Mouse (Mus musculus): ENCODE results near the gene Pla2g12b.

Gene Pla2g12b

DNA sequence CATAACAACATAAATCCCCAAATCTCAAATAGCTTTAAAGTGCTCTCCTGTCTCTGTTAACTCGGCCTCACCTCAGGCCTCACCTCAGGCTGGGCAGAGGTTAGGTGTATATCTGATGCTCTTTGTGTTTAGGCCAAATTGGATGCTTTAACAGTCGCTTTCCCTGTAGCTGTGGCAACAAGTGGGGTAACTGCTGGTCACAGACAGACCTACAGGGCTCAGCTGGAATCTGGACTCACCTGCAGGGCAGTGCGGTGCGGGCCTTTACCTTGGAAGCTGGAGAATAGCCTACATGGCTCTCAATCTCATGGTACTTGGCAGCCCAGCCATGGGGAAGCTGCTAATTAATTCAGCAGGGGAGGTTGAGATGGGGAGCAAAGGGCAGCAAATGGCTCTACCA lies 63.2 kb downstream of the Pla2g12b start:
- no peak for DNase-seq (ENCODE audit: low read depth, low spot score)

DNA sequence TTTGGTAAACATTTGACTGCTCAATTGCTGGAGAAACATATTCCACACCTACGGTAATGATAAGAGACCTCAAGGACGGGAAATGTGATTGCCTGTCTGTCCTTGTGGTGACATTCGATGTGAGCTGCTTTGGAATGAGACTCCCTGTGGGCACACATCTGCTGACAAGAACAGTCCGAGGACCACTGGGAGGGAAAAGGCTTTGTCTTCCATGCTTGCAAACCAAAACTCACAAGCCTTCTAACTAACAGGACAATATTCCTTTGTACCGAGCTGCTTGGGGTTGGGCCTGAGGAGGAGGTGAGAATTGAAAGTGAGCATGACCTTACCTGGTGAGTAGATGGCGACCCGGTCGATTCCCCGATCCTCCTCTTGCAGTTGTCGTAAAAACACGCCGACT lies 63.8 kb downstream of the Pla2g12b start:
- no peak for DNase-seq (ENCODE audit: low read depth, low spot score)

DNA sequence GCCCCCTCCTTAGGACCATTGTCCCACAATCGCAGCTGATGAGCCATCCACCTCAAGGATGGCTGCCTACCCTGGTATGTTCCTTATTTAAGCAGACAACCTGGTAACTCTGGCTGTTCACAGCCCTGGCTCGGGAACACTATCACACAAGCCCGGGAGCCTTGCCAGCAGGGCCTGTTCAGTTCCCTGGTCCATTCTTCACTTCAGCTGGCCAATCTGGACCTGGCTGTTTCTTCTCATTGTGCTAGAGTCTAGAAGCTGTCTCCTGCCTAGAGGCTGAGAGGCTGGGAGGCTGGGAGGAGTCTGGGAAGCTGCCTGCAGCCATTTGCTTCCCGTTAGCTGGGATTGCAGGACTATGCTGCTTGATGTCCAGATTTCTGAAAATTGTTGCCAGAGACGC lies 67.0 kb downstream of the Pla2g12b start:
- DNase-seq (ENCODE audit: low read depth, low spot score) = no peak

Data from WW6 (cell line).